Mouse (Mus musculus) bone marrow macrophage, adult 2 months (primary cell): ENCODE measurements around the gene Pla2g4e.

Source experiments
- CTCF ChIP-seq: IDR thresholded peaks from 2 replicates; pipeline ENCODE4 v1.5.1; 2012; ENCODE audit warnings: low read depth, mild to moderate bottlenecking, low read length, moderate library complexity
- POLR2A ChIP-seq: IDR thresholded peaks from 2 replicates; pipeline ENCODE4 v1.6.1; 2012; ENCODE audit warnings: mild to moderate bottlenecking, low read depth, low read length, borderline replicate concordance

- TF ChIP-seq CTCF (no peak), POLR2A (no peak)
Observed at GRCm38 (mm10) chr2:120235381-120235780, 9.8 kb downstream of the Pla2g4e start.
